Mouse (Mus musculus) c-Kit-positive CD71-negative TER-119-negative erythroid progenitor cells, embryonic 14.5 days (primary cell): Measurements from ENCODE around the gene 4930451I11Rik.

ENCODE experiments used
- DNase-seq: peaks from one replicate; pipeline ENCODE4 v3.0.0-alpha.2; 2013; ENCODE audit warnings: low read depth

Gene 4930451I11Rik

GRCm38 (mm10) chr7:126800269-126801056, 31.0 kb downstream of the 4930451I11Rik start:
- DNase-seq: no peak

GRCm38 (mm10) chr7:126799468-126800268, 31.8 kb downstream of the 4930451I11Rik start:
- peak; percentile 70 for DNase-seq

DNA sequence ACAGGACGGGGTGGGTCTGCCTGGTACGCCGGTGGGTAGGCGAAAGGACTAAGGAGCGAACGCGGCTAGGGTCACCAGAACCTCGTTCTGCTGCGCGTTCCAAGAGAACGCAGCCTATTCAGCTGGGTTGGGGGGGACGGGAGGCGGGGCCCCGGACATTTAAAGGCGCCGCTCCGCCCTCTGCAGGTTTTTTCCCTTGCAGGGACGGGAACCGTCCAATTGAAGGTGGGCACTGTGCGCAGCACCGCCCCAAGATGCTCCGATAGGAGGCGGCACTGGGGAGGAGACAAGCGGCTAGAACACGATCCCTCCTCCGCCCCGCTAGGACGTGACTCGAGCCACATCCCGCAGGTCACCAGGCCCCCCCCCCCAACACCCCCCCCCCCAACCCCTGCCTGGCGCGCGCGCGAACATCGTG, 32.4 kb downstream of the 4930451I11Rik start:
- peak; percentile 97 for DNase-seq

DNA sequence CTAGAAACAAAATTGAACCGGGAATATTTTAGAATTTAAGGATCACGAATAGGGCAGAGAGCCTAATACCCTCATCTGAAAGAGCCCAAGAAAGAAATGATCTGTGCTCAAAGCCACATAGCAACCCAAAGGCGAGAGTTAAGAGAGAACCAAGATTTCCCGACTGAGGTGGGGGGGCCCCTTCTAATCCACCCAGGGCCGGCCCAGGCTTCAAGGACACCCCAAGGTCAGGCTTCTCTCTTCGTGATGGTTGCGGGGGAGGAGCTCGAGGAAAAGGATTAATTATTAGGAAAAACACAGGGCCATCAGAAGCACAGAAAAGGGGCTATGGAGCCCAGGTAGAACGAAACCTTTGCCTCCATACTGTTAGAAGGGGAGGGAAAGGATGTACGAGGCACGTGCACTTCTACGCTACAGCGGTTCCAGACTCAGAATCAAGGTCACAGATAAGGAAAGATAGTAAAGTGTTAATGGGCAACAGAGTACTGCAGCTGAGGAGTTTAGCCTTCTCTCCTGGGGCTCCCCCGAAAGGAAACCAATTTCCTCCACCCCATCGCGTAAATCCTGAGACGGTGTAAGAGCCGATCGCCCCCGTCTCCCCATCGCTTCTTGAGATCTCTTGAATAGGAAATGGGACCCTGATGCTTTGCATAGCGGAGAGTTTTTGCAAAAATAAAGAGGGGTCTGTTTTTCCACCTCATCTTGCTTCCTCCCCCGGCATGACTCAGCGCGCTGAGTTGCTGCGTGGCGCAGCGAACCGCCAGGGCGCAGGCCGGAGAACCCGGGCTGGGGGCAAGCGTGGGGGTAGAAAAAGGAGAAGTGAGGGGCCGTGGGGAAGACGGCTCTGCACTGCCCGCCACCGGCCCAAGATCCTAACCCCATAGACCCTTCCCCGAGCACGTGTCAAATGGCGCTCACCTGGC, 33.1 kb downstream of the 4930451I11Rik start:
- DNase-seq: no peak

DNA sequence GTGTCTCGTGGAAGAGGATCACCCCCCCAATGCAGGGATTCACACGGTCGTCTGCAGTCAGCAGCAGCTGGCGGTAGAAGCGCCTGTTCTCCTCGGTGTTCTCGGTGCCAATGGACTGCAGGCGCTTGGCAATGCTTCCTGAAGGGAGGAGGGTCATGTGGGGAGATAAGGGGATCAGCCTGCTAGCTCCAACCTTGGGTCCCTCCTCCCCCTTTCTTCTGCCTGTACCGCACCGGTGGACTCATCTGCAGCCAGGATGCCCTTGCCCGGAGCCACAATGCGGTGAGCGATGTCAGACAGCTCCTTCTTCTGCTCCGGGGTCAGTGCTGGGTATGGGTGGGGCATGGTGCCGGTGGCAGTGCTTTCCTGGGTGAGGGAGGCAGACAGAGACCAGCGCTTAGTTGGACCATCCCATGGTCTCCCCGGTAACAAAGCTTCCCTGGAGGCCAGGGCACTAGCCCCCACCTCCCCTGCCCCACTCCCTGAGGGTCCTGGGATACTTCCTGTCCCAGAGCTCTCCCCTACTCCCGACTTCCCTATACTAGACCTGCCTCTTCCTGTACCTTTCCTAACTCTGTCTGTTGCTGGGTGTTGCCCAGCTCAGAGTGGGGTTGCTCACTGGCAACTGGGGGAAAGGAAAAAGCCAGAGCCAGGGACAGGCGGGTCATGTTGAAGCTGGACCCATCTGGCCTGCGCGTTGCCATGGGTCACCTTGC, 33.9 kb downstream of the 4930451I11Rik start, which contains the start of gene Fam57b:
TSS of gene Fam57b (plus strand) at position 258 of the 716 bp plus-strand sequence.
- DNase-seq: no peak

DNA sequence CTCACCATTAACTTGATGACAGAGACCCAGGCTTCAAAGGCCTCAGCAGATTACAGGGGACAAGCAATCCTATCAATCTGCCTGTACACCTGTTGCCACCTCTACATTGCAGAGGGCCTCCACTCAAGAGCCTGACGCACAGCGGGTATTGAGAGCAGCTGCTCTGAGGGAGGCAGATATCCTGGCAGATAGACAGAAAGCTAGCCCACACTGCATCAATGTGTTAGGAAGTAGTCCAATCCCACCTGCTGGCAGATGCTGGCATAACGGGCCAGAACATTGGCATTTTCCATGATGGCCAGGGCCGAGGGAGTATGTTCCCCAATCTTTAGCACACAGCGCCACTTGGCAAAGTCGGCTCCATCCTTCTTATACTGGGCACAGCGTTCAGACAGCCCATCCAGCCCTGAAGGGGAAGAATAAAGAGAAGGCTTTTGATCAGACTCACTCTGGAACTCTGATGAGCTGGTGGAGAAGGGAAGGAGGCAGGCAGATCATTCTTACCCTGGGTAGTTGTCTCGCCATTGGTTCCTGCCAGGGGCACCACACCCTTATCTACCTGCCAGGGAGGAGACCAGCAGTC, 35.0 kb downstream of the 4930451I11Rik start:
- DNase-seq: no peak

GRCm38 (mm10) chr7:126795387-126796317, 35.8 kb downstream of the 4930451I11Rik start:
- DNase-seq: no peak

DNA sequence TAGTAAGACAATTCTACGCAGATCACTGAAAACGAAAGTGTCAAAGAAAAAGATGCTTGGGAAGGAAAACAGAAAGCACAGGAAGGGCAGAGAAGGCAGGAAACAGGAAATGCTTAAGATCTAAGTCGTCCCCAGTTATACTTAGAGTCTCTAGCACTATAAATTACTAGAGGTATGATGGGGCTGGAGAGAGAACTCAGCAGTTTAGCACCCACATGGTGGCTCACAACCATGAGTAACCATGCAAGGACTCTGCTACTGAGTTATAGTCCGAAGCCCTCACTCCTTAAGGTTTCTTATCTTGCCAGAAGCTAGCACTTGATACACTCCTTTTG, 37.2 kb downstream of the 4930451I11Rik start:
- DNase-seq: no peak

GRCm38 (mm10) chr7:126793456-126794270, 37.8 kb downstream of the 4930451I11Rik start:
- DNase-seq: no peak

GRCm38 (mm10) chr7:126792721-126793443, 38.6 kb downstream of the 4930451I11Rik start:
- DNase-seq: no peak

- peak; percentile 97 for DNase-seq
Measured at GRCm38 (mm10) chr7:126791851-126792720, 39.4 kb downstream of the 4930451I11Rik start, which contains the start of gene Ppp4c. Ppp4c (minus strand) TSS chr7:126792496.

GRCm38 (mm10) chr7:126789141-126789540, 42.3 kb downstream of the 4930451I11Rik start:
- DNase-seq: no peak

- no peak for DNase-seq
Measured at GRCm38 (mm10) chr7:126786142-126786541, 45.3 kb downstream of the 4930451I11Rik start.

DNA sequence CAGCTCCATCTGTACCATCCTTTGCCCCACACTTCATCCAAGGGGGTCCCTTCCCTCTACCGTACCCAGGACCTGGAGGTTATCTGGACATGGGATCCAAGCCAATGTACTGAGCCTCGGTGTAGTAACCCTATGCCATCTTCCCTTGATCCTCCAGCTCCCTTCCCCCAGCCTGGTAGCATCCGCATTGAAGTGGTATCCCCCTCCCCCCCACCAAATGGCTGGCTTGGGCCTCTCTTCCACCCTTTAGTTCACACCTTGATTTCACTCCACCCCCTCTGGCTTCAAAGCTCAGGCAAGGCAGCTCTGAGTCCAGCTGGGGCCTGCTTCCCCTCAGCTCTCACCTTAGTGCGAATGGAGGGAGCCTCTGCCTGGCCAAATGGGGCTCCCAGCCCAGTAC, 46.4 kb downstream of the 4930451I11Rik start:
- no peak for DNase-seq

- DNase-seq: no peak
Measured at GRCm38 (mm10) chr7:126784469-126784868, 47.0 kb downstream of the 4930451I11Rik start.

GRCm38 (mm10) chr7:126782693-126783092, 48.7 kb downstream of the 4930451I11Rik start:
- DNase-seq: no peak
